Mouse (Mus musculus): ENCODE data around the gene 2700049A03Rik. TPM values are rescaled to one million over a fixed set of nuclear protein-coding genes. Genes with fewer than 3 reads are reported as not detected.

The 2700049A03Rik gene
- polyA plus RNA-seq, 1 experiment = 4.7 TPM

GRCm38 (mm10) chr12:71269367-71269766 is 132.7 kb downstream of the 2700049A03Rik start:
- no peak for DNase-seq (ENCODE audit: low spot score)

DNA sequence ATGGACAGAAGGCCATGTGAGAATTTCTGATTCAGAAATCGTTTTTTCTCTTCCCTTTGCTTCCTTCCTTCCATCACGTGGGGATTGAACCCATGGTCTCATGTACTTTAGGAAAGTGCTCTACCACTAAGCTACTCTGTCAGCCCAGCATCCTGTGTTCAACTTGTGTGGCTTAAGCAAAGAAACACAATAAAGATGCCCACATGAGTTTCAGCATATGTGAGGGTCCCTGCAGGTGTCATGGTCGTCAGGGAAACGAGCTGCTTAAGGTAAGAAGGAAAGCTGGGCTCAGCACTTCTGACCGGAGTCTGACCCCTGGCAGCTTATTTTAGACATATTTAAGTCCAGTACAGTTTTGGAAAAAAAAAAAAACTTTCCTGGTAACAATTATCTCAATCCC is 134.5 kb downstream of the 2700049A03Rik start:
- DNase-seq (ENCODE audit: low spot score) = no peak

DNA sequence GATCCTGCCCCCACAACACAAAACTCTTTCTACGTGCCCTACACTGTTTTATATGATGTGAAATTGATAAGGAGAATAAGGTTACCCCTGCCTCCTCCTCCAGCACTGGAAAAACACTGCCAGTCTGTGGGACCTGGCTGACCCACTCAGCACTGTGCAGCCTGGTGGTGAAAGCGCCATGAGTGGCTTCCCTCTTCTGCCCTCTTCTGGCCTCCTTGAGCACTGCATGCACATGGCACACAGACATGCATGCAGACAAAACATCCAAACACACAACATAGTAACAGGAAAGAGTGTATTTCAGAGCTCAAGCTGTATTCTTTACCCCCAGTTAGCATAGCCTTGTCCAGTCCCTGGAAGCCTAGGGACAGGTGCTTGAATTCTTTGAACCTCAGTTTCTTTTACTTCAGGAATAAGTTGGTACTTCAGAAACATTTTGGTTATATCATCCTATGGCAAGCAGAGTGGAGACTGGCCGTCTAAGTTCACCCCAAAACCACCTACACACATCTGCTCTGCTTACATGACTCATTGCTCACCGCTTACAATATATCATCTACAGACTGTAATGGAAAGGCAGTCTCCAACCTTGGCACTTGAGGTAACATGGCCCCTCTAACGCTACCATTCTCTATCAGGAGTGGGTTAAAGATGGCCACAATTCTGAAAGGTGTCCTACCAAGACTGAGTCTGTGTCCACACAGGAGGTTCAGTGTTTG is 138.0 kb downstream of the 2700049A03Rik start:
- no peak for DNase-seq (ENCODE audit: low spot score)

- no peak for DNase-seq (ENCODE audit: low spot score)
Observed at GRCm38 (mm10) chr12:71275906-71276595, 139.4 kb downstream of the 2700049A03Rik start.

DNA sequence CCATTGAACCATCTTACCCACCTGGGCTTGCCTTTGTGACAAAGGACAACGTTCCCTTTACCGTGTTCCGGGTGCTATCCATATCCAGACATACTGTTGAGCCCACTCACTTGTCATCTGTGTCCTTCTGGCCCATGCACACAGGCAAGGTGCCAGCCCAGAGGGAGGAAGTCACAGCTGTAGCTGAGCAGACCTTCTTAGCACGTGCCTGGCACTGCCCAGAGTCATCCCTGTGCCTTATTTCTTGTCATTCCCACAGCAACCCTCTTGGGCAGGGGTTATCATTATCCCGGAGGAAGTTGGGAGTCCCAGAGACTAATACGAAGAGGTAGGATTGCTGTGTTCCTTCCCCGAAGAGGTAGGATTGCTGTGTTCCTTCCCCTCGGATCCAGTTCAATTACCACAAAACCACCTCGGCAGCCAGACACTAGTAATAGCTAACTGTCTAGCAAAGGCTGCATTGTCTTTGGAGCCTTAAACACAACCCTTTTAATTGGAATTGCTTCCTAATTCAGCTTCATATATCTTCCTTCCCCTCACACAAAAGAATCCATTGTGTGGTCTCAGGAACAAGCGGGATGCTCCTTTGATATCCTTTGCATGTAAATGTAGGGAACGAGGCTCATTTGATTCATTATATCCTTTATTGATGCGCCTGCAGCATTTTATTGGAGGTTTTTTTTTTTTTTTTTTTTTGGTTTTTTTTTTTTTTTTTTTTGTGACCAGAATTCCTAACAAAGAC is 143.0 kb downstream of the 2700049A03Rik start:
- no peak for DNase-seq (ENCODE audit: low spot score)

- no peak for DNase-seq (ENCODE audit: low spot score)
Observed at GRCm38 (mm10) chr12:71281201-71281768, 144.6 kb downstream of the 2700049A03Rik start.

- no peak for DNase-seq (ENCODE audit: low spot score)
Observed at GRCm38 (mm10) chr12:71285399-71285798, 148.8 kb downstream of the 2700049A03Rik start.

- no peak for DNase-seq (ENCODE audit: low spot score)
Observed at GRCm38 (mm10) chr12:71290460-71290859, 153.8 kb downstream of the 2700049A03Rik start.

Other genes starting within 250 kb of the 2700049A03Rik start
- gene Actr10, start 199.0 kb upstream of the 2700049A03Rik start, polyA plus RNA-seq (2012; rRNA removed) = 88.2 and 95.6 TPM in 2 replicates
- 240 and 288 TPM in 2 replicates for gene Psma3, start 162.2 kb upstream of the 2700049A03Rik start, polyA plus RNA-seq (2012; rRNA removed)
- 12.9 and 17.4 TPM in 2 replicates for gene Arid4a, start 120.9 kb upstream of the 2700049A03Rik start, polyA plus RNA-seq (2012; rRNA removed)
- not detected in 2 replicates for gene Tomm20l, start 25.4 kb upstream of the 2700049A03Rik start, polyA plus RNA-seq (2012; rRNA removed)
- gene Timm9, start 164 bp upstream of the 2700049A03Rik start, polyA plus RNA-seq (2012; rRNA removed) = 29.6 and 35.3 TPM in 2 replicates
- 15.3 and 19.0 TPM in 2 replicates for gene Dact1, start 173.0 kb downstream of the 2700049A03Rik start, polyA plus RNA-seq (2012; rRNA removed)

All from urinary bladder, adult 2 months (tissue).